Mouse (Mus musculus) forebrain, embryonic 12.5 days (tissue): Measurements from ENCODE around the gene Bcl11b. TPM values are rescaled to one million over a fixed set of nuclear protein-coding genes. Genes with fewer than 3 reads are reported as not detected.

Experiments used
- ATAC-seq: fragments of 200-750 bp; cut with Nextera tagmentation; 2 replicates; pipeline ENCODE4 v1.8.0; 2017; ENCODE audit warnings: moderate TSS enrichment; ENCODE audit not compliant: low FRiP score
- H3K27ac ChIP-seq: fragments of 300-500 bp; sonication (generic); 2 replicates; pipeline ENCODE4 v1.5.1; 2016; ENCODE audit warnings: mild to moderate bottlenecking
- H3K27me3 ChIP-seq: fragments of 300-500 bp; sonication (generic); 2 replicates; pipeline ENCODE4 v1.6.1; 2016; ENCODE audit warnings: mild to moderate bottlenecking
- H3K36me3 ChIP-seq: fragments of 300-500 bp; sonication (generic); replicated peaks from 2 replicates; pipeline ENCODE4 v1.6.1; 2016; ENCODE audit warnings: mild to moderate bottlenecking
- H3K4me1 ChIP-seq: fragments of 300-500 bp; sonication (generic); 2 replicates; pipeline ENCODE4 v1.6.1; 2016
- H3K4me2 ChIP-seq: fragments of 300-500 bp; sonication (generic); 2 replicates; pipeline ENCODE4 v1.6.1; 2016; ENCODE audit warnings: mild to moderate bottlenecking, moderate library complexity
- H3K4me3 ChIP-seq: fragments of 300-500 bp; sonication (generic); replicated peaks from 2 replicates; pipeline ENCODE4 v1.5.1; 2016; ENCODE audit warnings: mild to moderate bottlenecking
- H3K9ac ChIP-seq: fragments of 300-500 bp; sonication (generic); 2 replicates; pipeline ENCODE4 v1.6.1; 2016; ENCODE audit warnings: mild to moderate bottlenecking
- H3K9me3 ChIP-seq: fragments of 300-500 bp; sonication (generic); 2 replicates; pipeline ENCODE4 v1.6.1; 2016
- WGBS: fragments of 180-500 bp; shearing (Covaris S2); methylation state at CpG from one replicate; pipeline ENCODE4 v1.1.7; 2016; 5-methylcytosine and 5-hydroxymethylcytosine counted together
- polyA plus RNA-seq: library from polyadenylated mRNA; unstranded; fragments of >200 nt; fragmentation: Nextera tagmentation; extraction: Ambion mirVana; gene quantifications from 2 replicates; pipeline ENCODE4 v1.2.1, GENCODE M21; 2016

Bcl11b gene
- polyA plus RNA-seq, 1 experiment from 2014 or later = 46.0 TPM

GRCm38 (mm10) chr12:107977086-107977485 is 26.3 kb downstream of the Bcl11b start:
- Histone ChIP-seq H3K36me3 (no peaks in the 10 kb centered on the region; the same call in 1 of the 2 replicates), H3K4me2 (peak overlapping the region; percentile 67), H3K4me3 (peak overlapping the region; percentile 24), H3K4me1 (peaks cover 99% of the 10 kb centered on the region), H3K27me3 (peaks cover 3% of the 10 kb centered on the region; the same call in 1 of the 2 replicates), H3K9me3 (no peaks in the 10 kb centered on the region), H3K27ac (peak overlapping the region; percentile 79), H3K9ac (peak overlapping the region; percentile 44; the same call in 1 of the 2 replicates)
- no peak for ATAC-seq
- 20% methylated on average over 8 of the region's 8 CpGs for WGBS

DNA sequence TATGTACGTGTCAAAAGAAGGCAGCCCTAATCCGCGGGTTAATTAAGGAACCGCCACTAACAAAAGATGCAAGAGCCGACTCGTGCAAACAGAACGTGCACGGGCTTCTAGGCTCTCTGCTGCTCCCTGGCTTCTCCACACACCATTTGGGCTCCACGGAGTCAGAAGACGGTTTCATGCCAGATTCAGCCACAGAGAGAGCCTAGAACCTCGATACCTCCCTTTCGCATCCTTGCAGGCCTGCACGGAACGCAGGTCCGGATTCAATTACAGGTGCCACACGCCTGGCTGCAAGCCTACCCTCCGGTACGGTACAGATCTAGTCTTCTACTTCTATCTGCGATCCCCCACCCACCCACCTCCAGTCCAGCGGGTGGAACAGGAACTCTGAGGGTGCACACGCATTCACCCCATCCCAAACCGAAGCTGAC is 26.8 kb downstream of the Bcl11b start:
- Histone ChIP-seq H3K4me3 (peak overlapping the region; percentile 24), H3K4me1 (peaks cover 99% of the 10 kb centered on the region), H3K27me3 (peaks cover 3% of the 10 kb centered on the region; the same call in 1 of the 2 replicates), H3K4me2 (peak overlapping the region; percentile 67), H3K9ac (peak overlapping the region; percentile 41), H3K9me3 (no peaks in the 10 kb centered on the region), H3K27ac (peak overlapping the region; percentile 79), H3K36me3 (no peaks in the 10 kb centered on the region; the same call in 1 of the 2 replicates)
- ATAC-seq = no peak
- WGBS = 9% methylated on average over 22 of the region's 22 CpGs

GRCm38 (mm10) chr12:107975897-107976570 is 27.4 kb downstream of the Bcl11b start:
- H3K4me3 ChIP-seq = peak overlapping the region; percentile 24
- 8% methylated on average over 14 of the region's 14 CpGs for WGBS
- H3K4me2 ChIP-seq = peak overlapping the region; percentile 67
- H3K27ac ChIP-seq = peak overlapping the region; percentile 79
- peaks cover 99% of the 10 kb centered on the region for H3K4me1 ChIP-seq
- ATAC-seq = no peak
- peak overlapping the region; percentile 48 for H3K9ac ChIP-seq
- H3K36me3 ChIP-seq = no peaks in the 10 kb centered on the region; the same call in 1 of the 2 replicates
- H3K9me3 ChIP-seq = no peaks in the 10 kb centered on the region
- H3K27me3 ChIP-seq = peaks cover 3% of the 10 kb centered on the region; the same call in 1 of the 2 replicates

- Histone ChIP-seq H3K4me1 (peaks cover 97% of the 10 kb centered on the region), H3K27ac (peak overlapping the region; percentile 79), H3K4me2 (peak overlapping the region; percentile 67), H3K4me3 (no peak overlapping the region), H3K27me3 (peaks cover 3% of the 10 kb centered on the region; the same call in 1 of the 2 replicates), H3K9me3 (no peaks in the 10 kb centered on the region), H3K9ac (peak overlapping the region; percentile 48), H3K36me3 (no peaks in the 10 kb centered on the region; the same call in 1 of the 2 replicates)
- no peak for ATAC-seq
- WGBS = 48% methylated on average over 10 of the region's 10 CpGs
Observed at GRCm38 (mm10) chr12:107975479-107975896, 27.9 kb downstream of the Bcl11b start.

DNA sequence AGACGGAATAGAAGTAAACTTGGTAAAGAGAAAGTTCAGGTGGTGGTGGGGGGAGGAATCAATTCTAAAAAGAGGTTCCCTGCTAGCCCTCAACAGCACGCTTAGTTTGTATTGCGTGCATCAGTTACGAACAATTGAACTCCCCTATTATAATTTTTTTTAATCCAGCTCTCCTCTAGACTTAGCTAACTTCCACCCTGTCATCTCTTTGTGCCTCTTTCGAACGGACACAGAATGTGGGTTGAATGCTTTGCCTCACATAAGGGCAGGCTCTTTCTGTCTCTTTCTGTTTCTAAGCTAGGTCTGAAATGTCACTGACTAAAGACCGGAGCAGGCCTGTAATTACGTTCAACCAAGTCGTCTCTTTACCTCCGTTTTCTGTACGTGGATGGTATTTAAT is 28.9 kb downstream of the Bcl11b start:
- H3K9ac ChIP-seq = no peak overlapping the region; the same call in 1 of the 2 replicates
- peaks cover 93% of the 10 kb centered on the region for H3K4me1 ChIP-seq
- H3K27ac ChIP-seq = peak overlapping the region; percentile 56; the same call in 1 of the 2 replicates
- ATAC-seq = no peak
- no peaks in the 10 kb centered on the region for H3K9me3 ChIP-seq
- H3K4me2 ChIP-seq = peak overlapping the region; percentile 26; the same call in 1 of the 2 replicates
- H3K4me3 ChIP-seq = no peak overlapping the region
- no peaks in the 10 kb centered on the region; the same call in 1 of the 2 replicates for H3K36me3 ChIP-seq
- peaks cover 3% of the 10 kb centered on the region; the same call in 1 of the 2 replicates for H3K27me3 ChIP-seq
- 12% methylated on average over 11 of the region's 11 CpGs for WGBS

DNA sequence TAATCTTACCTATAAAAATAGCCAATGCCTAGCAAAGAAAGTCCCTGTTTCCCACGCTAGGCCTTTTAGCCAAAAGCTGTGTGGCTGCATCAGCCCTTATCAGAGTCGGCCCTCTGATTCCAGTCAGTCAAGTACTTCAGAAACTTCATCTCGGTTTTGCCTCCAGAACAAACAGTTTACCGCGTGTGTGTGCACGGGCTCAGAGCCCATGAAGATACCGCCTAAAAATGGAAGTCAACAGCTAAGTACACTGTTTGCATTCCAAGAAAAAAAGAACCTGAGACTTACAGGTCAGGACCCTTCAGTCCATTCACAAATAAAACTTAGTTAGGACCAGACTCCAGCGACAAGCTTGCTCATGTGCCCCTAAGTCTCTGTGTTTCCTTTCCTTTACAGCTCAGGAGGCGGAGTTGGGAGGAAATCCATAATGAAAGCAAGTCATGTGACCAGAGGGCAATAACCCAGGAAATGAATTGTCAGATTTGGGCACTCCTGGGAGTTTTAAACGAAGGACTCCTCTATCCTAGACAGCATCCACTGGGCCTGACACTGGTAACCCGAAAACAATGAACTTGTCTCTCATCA is 29.8 kb downstream of the Bcl11b start:
- Histone ChIP-seq H3K9ac (no peak overlapping the region), H3K9me3 (no peaks in the 10 kb centered on the region), H3K27ac (0 out of 2 replicates have a peak overlapping the region, but pooled peaks have one; percentile 93), H3K4me2 (no peak overlapping the region), H3K27me3 (peaks cover 3% of the 10 kb centered on the region; the same call in 1 of the 2 replicates), H3K4me3 (no peak overlapping the region), H3K4me1 (peaks cover 92% of the 10 kb centered on the region), H3K36me3 (no peaks in the 10 kb centered on the region; the same call in 1 of the 2 replicates)
- no peak for ATAC-seq
- 52% methylated on average over 11 of the region's 11 CpGs for WGBS

DNA sequence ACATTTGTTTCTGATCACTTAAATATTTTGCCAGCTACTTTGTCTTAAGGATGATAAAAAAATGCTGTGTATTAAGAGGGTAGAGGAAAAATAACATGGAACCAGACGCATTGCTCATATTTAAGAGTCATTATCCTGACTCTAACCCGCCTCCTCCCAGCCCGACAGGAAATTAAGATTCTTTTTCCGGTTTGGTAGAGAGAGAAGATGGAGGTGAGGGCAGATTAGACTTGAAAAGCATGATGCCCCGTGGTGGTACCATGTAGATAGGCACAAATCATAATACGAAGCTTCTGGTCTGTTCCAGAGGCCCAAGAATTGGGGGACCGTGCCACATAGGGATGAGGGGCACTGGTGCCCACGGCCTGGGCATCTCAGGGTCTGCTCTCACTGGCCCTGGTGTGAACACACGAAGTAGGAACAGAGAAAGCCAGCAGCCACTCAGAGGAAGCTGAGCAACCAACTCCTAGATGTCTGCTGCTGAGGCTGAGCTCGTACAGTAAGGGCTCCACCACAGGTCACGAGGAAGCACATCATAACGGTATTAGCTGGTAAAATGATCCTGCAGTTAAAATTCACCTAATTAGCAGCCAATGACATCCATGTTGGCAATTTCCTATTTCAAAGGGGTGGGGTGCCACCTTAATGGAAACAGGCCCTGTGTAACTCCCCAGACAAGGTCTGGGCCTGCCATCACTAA is 32.2 kb downstream of the Bcl11b start:
- Histone ChIP-seq H3K9ac (peak overlapping the region; percentile 12; the same call in 1 of the 2 replicates), H3K27ac (peak overlapping the region; percentile 93)

GRCm38 (mm10) chr12:107970637-107971036 is 32.8 kb downstream of the Bcl11b start:
- Histone ChIP-seq H3K27me3 (no peaks in the 10 kb centered on the region), H3K36me3 (no peaks in the 10 kb centered on the region; the same call in 1 of the 2 replicates), H3K4me2 (peak overlapping the region; percentile 46), H3K9ac (no peak overlapping the region), H3K4me3 (no peak overlapping the region), H3K27ac (peak overlapping the region; percentile 93), H3K4me1 (peaks cover 91% of the 10 kb centered on the region), H3K9me3 (no peaks in the 10 kb centered on the region)
- WGBS = 23% methylated on average over 12 of the region's 12 CpGs
- peak; percentile 51; the same call in 1 of the 2 replicates for ATAC-seq

More for the DNA sequence above, 32.2 kb downstream of the Bcl11b start:
- no peak overlapping the region for H3K4me3 ChIP-seq
- H3K9me3 ChIP-seq = no peaks in the 10 kb centered on the region
- no peaks in the 10 kb centered on the region; the same call in 1 of the 2 replicates for H3K36me3 ChIP-seq
- peak; percentile 14; the same call in 1 of the 2 replicates for ATAC-seq
- no peaks in the 10 kb centered on the region for H3K27me3 ChIP-seq
- 58% methylated on average over 12 of the region's 12 CpGs for WGBS
- peaks cover 91% of the 10 kb centered on the region for H3K4me1 ChIP-seq
- H3K4me2 ChIP-seq = peak overlapping the region; percentile 46

- H3K27me3 ChIP-seq = no peaks in the 10 kb centered on the region
- H3K4me2 ChIP-seq = peak overlapping the region; percentile 46
- H3K4me1 ChIP-seq = peaks cover 91% of the 10 kb centered on the region
- peak overlapping the region; percentile 89 for H3K27ac ChIP-seq
- H3K4me3 ChIP-seq = peak overlapping the region; percentile 23; the same call in 1 of the 2 replicates
- 17% methylated on average over 18 of the region's 18 CpGs for WGBS
- no peaks in the 10 kb centered on the region; the same call in 1 of the 2 replicates for H3K36me3 ChIP-seq
- H3K9me3 ChIP-seq = no peaks in the 10 kb centered on the region
- peak; percentile 70; the same call in 1 of the 2 replicates for ATAC-seq
- H3K9ac ChIP-seq = no peak overlapping the region
Observed at GRCm38 (mm10) chr12:107969841-107970371, 33.5 kb downstream of the Bcl11b start.

DNA sequence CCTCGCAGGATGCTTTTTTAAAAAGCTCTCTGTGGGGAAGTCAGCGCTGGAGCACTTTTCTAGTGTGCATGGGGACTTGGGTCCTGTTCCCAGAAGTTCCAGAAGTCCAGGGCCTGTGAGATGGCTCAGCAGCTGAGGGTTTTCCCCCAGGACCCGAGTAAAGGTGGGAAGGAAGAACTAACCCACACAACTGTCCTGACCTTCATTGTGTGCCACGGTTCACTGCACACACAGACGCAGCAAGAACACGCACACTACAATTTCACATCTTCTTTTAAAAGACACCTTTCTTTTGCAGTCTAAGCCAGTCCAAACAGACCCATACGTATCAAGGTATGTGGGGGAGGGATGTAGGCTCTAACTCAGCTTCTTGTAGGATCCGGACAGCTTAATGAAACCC is 34.3 kb downstream of the Bcl11b start:
- Histone ChIP-seq H3K27me3 (no peaks in the 10 kb centered on the region), H3K4me1 (peaks cover 92% of the 10 kb centered on the region), H3K4me3 (no peak overlapping the region), H3K4me2 (peak overlapping the region; percentile 46), H3K36me3 (no peaks in the 10 kb centered on the region; the same call in 1 of the 2 replicates), H3K27ac (peak overlapping the region; percentile 89), H3K9ac (no peak overlapping the region), H3K9me3 (no peaks in the 10 kb centered on the region)
- ATAC-seq = no peak
- 78% methylated on average over 8 of the region's 8 CpGs for WGBS

- no peak for ATAC-seq
- no peaks in the 10 kb centered on the region for H3K9me3 ChIP-seq
- no peak overlapping the region for H3K27ac ChIP-seq
- 83% methylated on average over 3 of the region's 3 CpGs for WGBS
- peaks cover 92% of the 10 kb centered on the region for H3K4me1 ChIP-seq
- H3K27me3 ChIP-seq = no peaks in the 10 kb centered on the region
- no peak overlapping the region for H3K4me3 ChIP-seq
- no peaks in the 10 kb centered on the region; the same call in 1 of the 2 replicates for H3K36me3 ChIP-seq
- H3K9ac ChIP-seq = no peak overlapping the region
- H3K4me2 ChIP-seq = no peak overlapping the region
Observed at GRCm38 (mm10) chr12:107968331-107968730, 35.1 kb downstream of the Bcl11b start.
